Mouse (Mus musculus) stomach, postnatal 0 days (tissue): ENCODE data around the gene Slc29a3. TPM values are rescaled to one million over a fixed set of nuclear protein-coding genes. Genes with fewer than 3 reads are reported as not detected.

Experiments
- ATAC-seq: fragments of 200-750 bp; cut with Nextera tagmentation; 2 replicates; pipeline ENCODE4 v1.8.0; 2017; ENCODE audit not compliant: low FRiP score, low TSS enrichment
- DNase-seq: peaks from one replicate; pipeline ENCODE4 v3.0.0-alpha.2; 2016; ENCODE audit warnings: low spot score
- H3K27ac ChIP-seq: fragments of 300-500 bp; sonication (generic); replicated peaks from 2 replicates; pipeline ENCODE4 v1.5.1; 2014; ENCODE audit warnings: mild to moderate bottlenecking, control low read depth
- H3K27me3 ChIP-seq: fragments of 300-500 bp; sonication (generic); 2 replicates; pipeline ENCODE4 v1.6.1; 2014; ENCODE audit warnings: low read length; ENCODE audit not compliant: control insufficient read depth, insufficient read depth
- H3K36me3 ChIP-seq: fragments of 300-500 bp; sonication (generic); 2 replicates; pipeline ENCODE4 v1.6.1; 2014; ENCODE audit warnings: low read length, mixed read lengths; ENCODE audit not compliant: control insufficient read depth, insufficient read depth
- H3K4me1 ChIP-seq: fragments of 300-500 bp; sonication (generic); replicated peaks from 2 replicates; pipeline ENCODE4 v1.6.1; 2014; ENCODE audit warnings: antibody characterized with exemption; ENCODE audit not compliant: control insufficient read depth, insufficient read depth
- H3K4me2 ChIP-seq: fragments of 300-500 bp; sonication (generic); replicated peaks from 2 replicates; pipeline ENCODE4 v1.6.1; 2014; ENCODE audit warnings: low read depth, mild to moderate bottlenecking, control low read depth, moderate library complexity
- H3K4me3 ChIP-seq: fragments of 300-500 bp; sonication (generic); 2 replicates; pipeline ENCODE4 v1.5.1; 2014; ENCODE audit warnings: low read depth, low read length, control low read depth
- H3K9ac ChIP-seq: fragments of 300-500 bp; sonication (generic); 2 replicates; pipeline ENCODE4 v1.6.1; 2014; ENCODE audit warnings: mild to moderate bottlenecking, low read length, control low read depth, mixed read lengths
- H3K9me3 ChIP-seq: fragments of 300-500 bp; sonication (generic); 2 replicates; pipeline ENCODE4 v1.6.1; 2016; ENCODE audit warnings: low read length; ENCODE audit not compliant: control insufficient read depth
- CTCF ChIP-seq: IDR thresholded peaks from 2 replicates; pipeline ENCODE4 v1.5.1; 2016; ENCODE audit warnings: antibody characterized with exemption, low read depth, mild to moderate bottlenecking, moderate library complexity
- EP300 ChIP-seq: optimal IDR thresholded peaks from 2 replicates; pipeline ENCODE3; 2016; ENCODE audit warnings: antibody characterized with exemption
- whole genome bisulfite sequencing: fragments of 180-500 bp; shearing (Covaris S2); extraction: QIAGEN DNeasy Blood & Tissue Kit; methylation state at CpG from one replicate; pipeline ENCODE4 v1.1.7; 2014; 5-methylcytosine and 5-hydroxymethylcytosine counted together
- polyA plus RNA-seq: library from polyadenylated mRNA; unstranded; fragments of >200 nt; fragmentation: Nextera tagmentation; extraction: Ambion mirVana; gene quantifications from 2 replicates; pipeline ENCODE4 v1.2.1, GENCODE M21; 2015

Slc29a3 gene
- polyA plus RNA-seq, 1 experiment from 2014 or later = 5.8 TPM

- no peaks in the 10 kb centered on the region for H3K27me3 ChIP-seq
- 72% methylated on average over 6 of the region's 6 CpGs for WGBS
- DNase-seq (no peak), ATAC-seq (no peak)
- no peak overlapping the region for H3K9ac ChIP-seq
- H3K36me3 ChIP-seq = no peaks in the 10 kb centered on the region
- H3K27ac ChIP-seq = no peak overlapping the region
- no peaks in the 10 kb centered on the region for H3K9me3 ChIP-seq
- H3K4me3 ChIP-seq = no peak overlapping the region
- H3K4me2 ChIP-seq = no peak overlapping the region
- peak; percentile 67 for TF ChIP-seq CTCF
- no peak for TF ChIP-seq EP300
- no peaks in the 10 kb centered on the region for H3K4me1 ChIP-seq
Observed at GRCm38 (mm10) chr10:60775473-60775872, 22.9 kb upstream of the Slc29a3 start.

GRCm38 (mm10) chr10:60774616-60775015 lies 22.0 kb upstream of the Slc29a3 start:
- H3K9ac ChIP-seq = no peak overlapping the region
- ATAC-seq (no peak), DNase-seq (no peak)
- no peak overlapping the region for H3K4me3 ChIP-seq
- H3K36me3 ChIP-seq = no peaks in the 10 kb centered on the region
- H3K4me2 ChIP-seq = no peak overlapping the region
- H3K4me1 ChIP-seq = no peaks in the 10 kb centered on the region
- 95% methylated on average over 12 of the region's 13 CpGs for WGBS
- no peak overlapping the region for H3K27ac ChIP-seq
- no peaks in the 10 kb centered on the region for H3K27me3 ChIP-seq
- TF ChIP-seq CTCF (no peak), EP300 (no peak)
- no peaks in the 10 kb centered on the region for H3K9me3 ChIP-seq

- 61% methylated on average over 4 of the region's 4 CpGs for WGBS
- no peak overlapping the region for H3K27ac ChIP-seq
- H3K4me2 ChIP-seq = no peak overlapping the region
- TF ChIP-seq EP300 = no peak
- no peak for TF ChIP-seq CTCF
- no peaks in the 10 kb centered on the region for H3K27me3 ChIP-seq
- no peaks in the 10 kb centered on the region for H3K9me3 ChIP-seq
- H3K9ac ChIP-seq = no peak overlapping the region
- no peak overlapping the region for H3K4me3 ChIP-seq
- no peaks in the 10 kb centered on the region for H3K4me1 ChIP-seq
- no peak for DNase-seq
- no peaks in the 10 kb centered on the region; the same call in 1 of the 2 replicates for H3K36me3 ChIP-seq
- no peak for ATAC-seq
Observed at GRCm38 (mm10) chr10:60770855-60771254, 18.3 kb upstream of the Slc29a3 start.

GRCm38 (mm10) chr10:60768614-60769013 lies 16.0 kb upstream of the Slc29a3 start:
- Histone ChIP-seq H3K27me3 (no peaks in the 10 kb centered on the region), H3K4me3 (no peak overlapping the region), H3K4me2 (no peak overlapping the region), H3K36me3 (no peaks in the 10 kb centered on the region; the same call in 1 of the 2 replicates), H3K9me3 (no peaks in the 10 kb centered on the region), H3K4me1 (no peaks in the 10 kb centered on the region), H3K9ac (no peak overlapping the region), H3K27ac (no peak overlapping the region)
- TF ChIP-seq EP300 (no peak), CTCF (no peak)
- 65% methylated on average over 7 of the region's 7 CpGs for WGBS
- ATAC-seq (no peak), DNase-seq (no peak)

GRCm38 (mm10) chr10:60767400-60767799 lies 14.8 kb upstream of the Slc29a3 start:
- H3K27ac ChIP-seq = no peak overlapping the region
- WGBS = 72% methylated on average over 7 of the region's 7 CpGs
- no peak overlapping the region for H3K4me2 ChIP-seq
- ATAC-seq (peak; percentile 43), DNase-seq (no peak)
- H3K4me1 ChIP-seq = no peaks in the 10 kb centered on the region
- H3K4me3 ChIP-seq = no peak overlapping the region
- TF ChIP-seq EP300 = no peak
- no peak for TF ChIP-seq CTCF
- H3K9ac ChIP-seq = no peak overlapping the region
- no peaks in the 10 kb centered on the region for H3K27me3 ChIP-seq
- H3K9me3 ChIP-seq = no peaks in the 10 kb centered on the region
- H3K36me3 ChIP-seq = no peaks in the 10 kb centered on the region; the same call in 1 of the 2 replicates

GRCm38 (mm10) chr10:60762126-60762525 lies 9.5 kb upstream of the Slc29a3 start:
- DNase-seq (no peak), ATAC-seq (peak; percentile 70)
- Histone ChIP-seq H3K4me1 (no peaks in the 10 kb centered on the region), H3K4me3 (no peak overlapping the region), H3K9me3 (no peaks in the 10 kb centered on the region), H3K36me3 (no peaks in the 10 kb centered on the region; the same call in 1 of the 2 replicates), H3K9ac (no peak overlapping the region), H3K27ac (no peak overlapping the region), H3K27me3 (no peaks in the 10 kb centered on the region), H3K4me2 (no peak overlapping the region)
- TF ChIP-seq EP300 (no peak), CTCF (no peak)
- WGBS = 57% methylated on average over 1 of the region's 1 CpGs
